Mouse (Mus musculus) left cerebral cortex, postnatal 36 days (tissue): Measurements from ENCODE around the gene Casd1. TPM values are rescaled to one million over a fixed set of nuclear protein-coding genes. Genes with fewer than 3 reads are reported as not detected.
"Not testable (repeated sequence)": the region's sequence is repeated elsewhere in the genome, so short reads cannot be mapped to it uniquely, and the experiment has no call there.

Experiments
- DNase-seq, 2 experiments: peaks; one replicate each; pipeline ENCODE4 v3.0.0; 2021 to 2022; ENCODE audit warnings: low spot score in 2 of 2, mixed read lengths in 1 of 2
- intact Hi-C: fragments of 180-260 bp; cut with DNase I; formaldehyde crosslinking; loops from one replicate; pipeline ENCODE4 v1.15.1; 2025
- total RNA-seq, 2 experiments: library from RNA; stranded (reverse); gene quantifications; 2 replicates each; pipeline ENCODE4 v1.2.3; 2021

Gene Casd1
- total RNA-seq, 2 experiments from 2014 or later: 47.4 to 51.7 TPM

DNA sequence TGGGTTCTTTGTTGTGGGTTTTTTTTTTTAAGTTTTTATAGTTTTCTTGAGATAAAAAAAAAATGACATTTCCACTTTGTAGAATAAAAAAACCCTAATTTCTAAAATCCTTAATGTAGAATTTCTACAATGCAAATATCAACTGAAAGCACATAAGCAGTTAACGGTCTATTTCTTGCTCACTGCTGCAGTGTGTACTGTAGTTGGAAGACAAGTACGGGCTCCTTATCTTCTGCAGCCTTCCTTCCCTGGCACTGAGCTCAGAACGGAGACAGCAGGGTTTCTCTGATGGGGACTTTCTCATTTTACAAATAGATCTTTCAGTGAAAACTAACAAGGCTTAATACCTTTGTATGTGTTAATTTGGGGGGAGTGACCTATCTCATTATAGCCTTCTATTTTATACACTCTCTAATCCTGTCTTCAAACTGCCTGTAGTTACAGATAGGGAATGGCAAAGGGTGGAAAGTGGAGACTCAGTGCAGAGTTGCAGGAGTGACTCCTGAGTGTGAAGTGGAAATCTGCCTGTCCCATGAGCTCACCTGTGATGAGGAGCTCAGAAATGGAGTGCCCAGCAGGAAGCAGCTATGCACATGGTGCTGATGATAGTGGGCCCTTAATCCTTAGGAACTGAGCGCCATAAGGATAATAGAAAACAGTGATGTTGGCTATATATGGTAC lies 9.7 kb downstream of the Casd1 start:
- DNase-seq: no peak
- intact Hi-C loops: no loop called here

- no peak for DNase-seq
- intact Hi-C loops: no loop called here
These were observed 11.2 kb downstream of the Casd1 start for GRCm38 (mm10) chr6:4611853-4612252.

DNA sequence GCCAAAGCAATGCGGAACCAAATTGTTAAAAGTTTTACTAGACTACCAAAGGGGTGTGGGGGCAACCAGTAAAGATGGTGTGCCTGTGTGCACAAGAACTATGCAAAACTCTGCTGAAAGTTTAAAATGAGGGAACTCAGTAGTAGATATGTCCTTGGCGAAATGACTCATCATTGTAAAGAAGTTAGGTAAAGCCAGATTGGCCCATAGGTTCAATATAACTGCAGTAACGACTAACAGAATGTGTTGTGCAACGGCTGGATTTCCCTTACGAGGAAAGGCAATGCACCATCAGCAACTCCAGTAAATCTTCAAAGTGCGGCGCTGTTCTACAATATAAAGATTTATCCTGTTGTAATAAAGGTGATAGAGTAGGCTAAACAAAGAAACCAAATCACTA lies 11.8 kb downstream of the Casd1 start:
- intact Hi-C loops: no loop called here
- no peak for DNase-seq

GRCm38 (mm10) chr6:4617911-4618310 lies 17.3 kb downstream of the Casd1 start:
- no peak for DNase-seq
- intact Hi-C loops: no loop called here

- intact Hi-C loops: no loop called here
- no peak for DNase-seq
These were observed 30.8 kb downstream of the Casd1 start for GRCm38 (mm10) chr6:4631464-4631863.

- intact Hi-C loops: no loop called here
- no peak for DNase-seq
These were observed 32.5 kb downstream of the Casd1 start for GRCm38 (mm10) chr6:4633189-4633588.

- intact Hi-C loops: no loop called here
- no peak for DNase-seq
These were observed 34.2 kb downstream of the Casd1 start for GRCm38 (mm10) chr6:4634804-4635203.

DNA sequence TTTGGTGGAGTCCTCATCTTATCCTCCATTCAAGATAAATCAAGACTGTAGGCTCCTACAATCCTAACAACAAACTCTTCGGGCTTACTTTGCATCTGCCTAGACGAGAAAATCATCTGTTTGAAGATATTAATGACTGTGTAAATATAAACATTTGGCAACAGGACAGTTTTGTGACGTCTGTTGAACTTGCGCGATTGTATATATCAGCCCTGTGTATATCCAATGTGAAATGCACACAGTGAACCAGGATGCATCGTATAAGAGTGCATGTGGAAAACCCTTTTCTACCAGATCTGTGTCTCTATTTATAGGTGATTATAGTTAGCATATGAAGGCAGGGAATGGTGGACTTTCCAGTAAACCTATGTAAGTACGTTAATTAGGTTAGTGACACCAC lies 41.4 kb downstream of the Casd1 start:
- intact Hi-C loops: no loop called here
- no peak for DNase-seq

GRCm38 (mm10) chr6:4647351-4647750 lies 46.7 kb downstream of the Casd1 start:
- intact Hi-C loops: no loop called here
- no peak for DNase-seq

GRCm38 (mm10) chr6:4652596-4653134 lies 52.0 kb downstream of the Casd1 start:
- intact Hi-C loops: no loop called here
- no peak for DNase-seq

GRCm38 (mm10) chr6:4653741-4654140 lies 53.1 kb downstream of the Casd1 start:
- intact Hi-C loops, DNase-seq: not testable (repeated sequence)

GRCm38 (mm10) chr6:4655466-4655865 lies 54.8 kb downstream of the Casd1 start:
- intact Hi-C loops: no loop called here

GRCm38 (mm10) chr6:4655924-4656323 lies 55.3 kb downstream of the Casd1 start:
- no peak for DNase-seq
- intact Hi-C loops: no loop called here

More at GRCm38 (mm10) chr6:4655466-4655865, 54.8 kb downstream of the Casd1 start:
- no peak for DNase-seq

DNA sequence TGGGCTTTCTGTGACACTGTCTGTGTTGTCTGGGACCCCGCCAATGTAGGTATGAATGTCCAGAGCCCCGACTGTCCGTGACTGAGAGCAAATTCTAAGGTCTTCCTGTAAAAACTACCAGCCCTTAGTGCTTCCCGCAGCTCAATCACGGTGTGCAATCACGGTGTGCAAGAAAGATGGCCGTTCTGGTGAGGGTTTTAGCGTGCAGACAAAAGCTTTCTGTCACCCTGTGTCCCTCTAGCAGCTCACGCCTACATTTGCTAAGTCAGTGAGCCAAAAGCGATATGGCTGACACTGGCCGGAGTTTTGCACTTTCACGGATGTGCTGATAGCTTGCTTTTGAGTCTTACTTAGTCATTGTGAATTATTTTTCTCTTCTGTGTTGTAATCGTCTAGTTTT lies 58.2 kb downstream of the Casd1 start:
- DNase-seq: no peak
- intact Hi-C loops: no loop called here

DNA sequence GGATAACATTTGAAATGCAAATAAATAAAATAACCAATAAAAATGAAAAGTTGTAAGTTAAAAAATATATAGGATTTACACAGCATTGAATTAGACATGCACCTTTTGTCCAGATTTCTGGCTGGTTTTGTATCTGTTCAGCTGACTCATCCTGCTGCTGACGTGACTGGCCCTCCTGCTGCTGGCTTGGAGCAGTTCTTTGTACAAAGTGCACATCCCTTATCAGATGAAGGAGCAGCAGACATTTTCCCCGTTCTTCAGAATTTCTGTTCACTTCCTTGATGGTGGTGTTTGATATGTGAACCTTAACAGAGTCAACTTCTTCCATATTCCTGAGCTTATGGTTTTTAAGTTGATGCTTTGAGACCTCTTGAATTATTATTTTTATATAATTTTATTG lies 62.9 kb downstream of the Casd1 start:
- DNase-seq: no peak

DNA sequence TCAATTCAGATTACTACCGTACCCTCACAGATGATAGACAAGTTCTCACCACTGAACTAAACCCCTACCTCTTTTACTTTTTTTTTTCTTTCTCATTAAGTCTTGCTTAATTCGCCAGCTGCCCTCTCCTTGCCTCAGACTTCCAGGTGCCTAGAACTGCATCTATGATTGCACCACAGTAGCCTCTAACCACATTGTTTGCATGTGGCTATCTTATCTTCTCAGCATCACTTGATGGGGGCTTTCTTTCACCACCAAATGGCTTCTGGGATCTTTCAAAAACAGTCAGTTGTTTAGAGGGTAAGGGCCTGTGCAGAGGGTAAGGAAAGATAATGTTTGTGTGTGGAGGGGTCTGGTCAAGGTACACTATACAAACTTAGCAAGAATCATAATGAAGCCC lies 63.7 kb downstream of the Casd1 start:
- DNase-seq: no peak
- intact Hi-C loops: no loop called here

More for the DNA sequence above, 62.9 kb downstream of the Casd1 start:
- intact Hi-C loops: no loop called here

DNA sequence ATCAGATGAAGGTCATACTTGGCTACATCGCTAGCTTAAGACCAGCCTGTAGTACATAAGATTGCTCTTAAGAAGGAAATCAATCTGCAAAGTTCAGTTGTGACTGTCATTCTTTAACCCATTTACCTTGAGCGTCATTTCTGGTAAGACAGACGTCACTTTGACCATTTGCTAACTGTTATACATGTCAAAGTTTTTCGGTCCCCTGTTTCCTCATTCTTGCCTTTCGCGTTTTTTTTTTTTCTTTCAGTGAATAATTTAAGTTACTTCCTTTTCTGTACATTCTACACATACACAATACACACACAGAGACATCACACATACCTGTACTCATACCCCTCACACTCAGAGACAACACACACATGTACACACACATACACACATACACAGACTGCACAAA lies 64.5 kb downstream of the Casd1 start:
- intact Hi-C loops: no loop called here
- no peak for DNase-seq

GRCm38 (mm10) chr6:4677356-4677761 lies 76.7 kb downstream of the Casd1 start:
- intact Hi-C loops: no loop called here
- DNase-seq: no peak

DNA sequence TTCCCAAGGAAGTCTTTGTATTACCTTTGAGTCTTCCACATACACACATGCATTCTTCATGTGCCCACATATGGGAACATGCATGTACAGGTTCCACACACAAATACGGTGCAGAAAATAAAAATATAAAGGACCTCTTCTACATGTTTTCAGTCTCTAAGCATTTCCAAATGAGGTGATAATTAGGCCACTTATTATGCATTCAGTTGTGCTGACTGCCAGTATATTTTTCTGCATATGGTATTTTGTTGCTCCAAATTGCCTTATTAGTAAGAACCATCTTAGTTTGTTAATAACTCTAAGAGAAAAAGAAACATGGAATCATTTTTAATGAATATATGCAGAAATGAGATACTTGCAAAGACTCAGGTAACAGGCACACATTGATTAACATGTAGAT lies 79.3 kb downstream of the Casd1 start:
- DNase-seq: no peak
- intact Hi-C loops: no loop called here

DNA sequence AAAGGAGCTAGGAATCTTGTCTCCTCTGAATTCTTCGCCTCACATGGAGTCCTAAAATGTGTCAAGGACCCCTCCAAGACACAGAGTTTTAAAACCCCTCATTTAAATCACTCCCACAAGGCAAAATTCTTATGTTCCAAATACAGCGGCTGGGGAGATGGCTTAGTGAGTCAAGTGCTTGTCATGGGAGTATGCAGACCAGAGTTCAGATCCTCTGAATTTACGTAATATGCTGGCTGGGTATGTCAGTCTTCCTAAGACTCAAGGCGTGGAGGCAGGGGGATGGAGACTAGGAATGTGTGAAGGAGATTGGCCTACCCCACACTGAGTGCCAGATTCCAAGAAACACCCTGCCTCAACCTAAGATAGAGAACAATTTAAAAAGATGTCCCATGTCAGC lies 79.9 kb downstream of the Casd1 start:
- intact Hi-C loops: no loop called here
- DNase-seq: no peak

DNA sequence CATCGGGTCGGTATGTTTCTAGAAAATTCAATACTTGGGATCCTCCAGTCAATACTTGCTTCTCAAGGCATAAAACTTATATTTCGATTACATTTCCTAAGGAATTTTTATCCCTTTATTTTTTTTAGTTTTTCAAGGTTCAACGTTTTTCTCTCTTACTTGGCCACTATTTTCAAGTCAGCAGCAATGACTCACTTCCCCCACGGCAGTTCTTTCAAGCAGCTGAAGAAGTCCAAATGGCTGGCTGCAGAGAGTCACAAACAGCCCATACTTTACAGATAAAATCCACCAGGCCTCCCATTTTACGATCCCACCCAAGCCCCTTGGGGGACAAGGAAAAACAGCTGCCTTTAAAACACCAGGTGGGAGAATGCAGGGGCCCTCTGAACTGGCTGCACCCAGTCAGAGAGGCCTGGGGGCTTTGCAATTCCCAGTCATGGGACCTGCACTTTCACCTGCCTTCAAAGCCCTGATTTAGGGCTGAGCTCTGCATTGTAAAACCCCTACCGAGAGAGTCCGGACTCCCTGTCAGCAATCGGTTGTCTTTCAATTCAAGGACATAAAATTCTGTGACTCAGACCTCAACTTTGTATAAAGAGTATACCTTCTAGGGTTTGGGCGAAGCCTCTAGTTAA lies 84.2 kb downstream of the Casd1 start:
- intact Hi-C loops: no loop called here
- no peak for DNase-seq
